Mouse (Mus musculus) gastrocnemius, adult 8-10 months (tissue): ENCODE measurements around the gene Traf1. TPM values are rescaled to one million over a fixed set of nuclear protein-coding genes. Genes with fewer than 3 reads are reported as not detected.

Experiments
- DNase-seq, 2 experiments: peaks; one replicate each; pipeline ENCODE4 v3.0.0; 2022; ENCODE audit warnings: low spot score in 2 of 2
- total RNA-seq, 4 experiments: library from RNA; stranded (reverse); gene quantifications; 2 replicates each; pipeline ENCODE4 v1.2.4; 2022

Traf1 gene
- total RNA-seq, 4 experiments from 2014 or later = 0.27 to 1.4 (median 0.58) TPM; not detected in 1

DNA sequence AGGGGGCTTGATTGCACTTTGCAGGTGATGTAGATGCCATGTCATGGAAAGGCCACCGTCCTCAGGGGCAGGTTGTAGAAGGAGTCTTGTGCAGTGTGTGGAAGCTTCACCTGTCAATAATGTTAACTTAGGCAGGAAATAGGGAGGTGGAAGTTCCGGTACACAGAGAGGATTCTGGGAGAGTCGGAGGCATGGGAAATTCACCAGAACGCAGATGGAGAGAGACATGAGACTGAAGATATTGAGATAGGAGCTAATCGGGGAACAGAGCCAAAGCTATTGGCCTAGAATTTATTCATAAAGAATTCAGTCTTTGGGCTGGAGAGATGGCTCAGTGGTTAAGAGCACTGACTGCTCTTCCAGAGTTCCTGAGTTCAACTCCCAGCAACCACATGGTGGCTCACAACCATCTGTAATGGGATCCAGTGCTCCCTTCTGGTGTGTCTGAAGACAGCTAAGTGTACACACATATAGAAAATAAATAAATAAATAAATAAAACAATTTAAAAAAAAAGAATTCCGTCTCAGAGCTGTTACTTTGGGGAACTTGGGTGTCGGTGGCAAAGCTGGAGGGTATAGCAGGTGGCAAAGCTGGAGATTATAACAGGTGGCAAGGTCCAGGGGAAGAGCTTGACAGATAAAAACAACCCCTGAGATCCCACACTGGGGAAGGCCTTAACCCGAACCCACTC, 4.8 kb upstream of the Traf1 start:
- no peak for DNase-seq

DNA sequence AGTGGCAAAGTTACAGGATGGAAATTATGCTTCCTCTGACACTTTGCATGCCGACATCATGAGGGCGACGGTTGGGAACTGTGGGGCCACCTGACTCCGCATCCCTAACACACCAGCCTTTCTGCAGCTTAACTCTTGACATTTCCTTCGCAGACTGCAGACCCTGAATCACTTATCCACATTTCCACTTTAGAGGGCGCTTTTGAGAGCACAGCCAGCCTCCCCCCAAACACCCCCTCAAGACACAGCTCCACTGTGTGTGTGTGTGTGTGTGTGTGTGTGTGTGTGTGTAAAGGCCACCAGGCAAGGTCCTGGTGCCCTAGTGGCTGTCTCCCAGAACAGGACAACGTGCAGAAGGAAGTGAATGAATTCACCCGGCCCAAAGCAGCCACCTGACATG, 4.2 kb upstream of the Traf1 start:
- no peak for DNase-seq

DNA sequence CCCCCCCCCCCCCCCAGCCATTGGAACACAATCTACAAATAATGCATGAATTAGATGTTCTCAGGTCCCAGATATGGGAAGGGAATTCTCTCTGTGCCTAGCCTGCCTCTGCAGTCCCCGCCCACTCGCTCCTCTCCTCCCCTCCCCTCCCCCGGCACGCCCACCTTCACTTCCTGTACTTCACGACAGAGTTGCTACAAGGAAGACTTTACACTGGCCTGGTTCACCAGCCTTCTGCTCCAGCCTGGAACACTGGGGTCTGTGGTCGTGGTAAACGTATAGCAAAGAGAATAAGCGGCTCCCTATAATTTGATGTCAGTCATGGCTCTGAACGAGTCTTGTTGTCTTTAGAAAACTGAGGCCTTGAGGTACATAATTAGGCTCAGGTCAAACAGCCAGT, 3.7 kb upstream of the Traf1 start:
- no peak for DNase-seq

DNA sequence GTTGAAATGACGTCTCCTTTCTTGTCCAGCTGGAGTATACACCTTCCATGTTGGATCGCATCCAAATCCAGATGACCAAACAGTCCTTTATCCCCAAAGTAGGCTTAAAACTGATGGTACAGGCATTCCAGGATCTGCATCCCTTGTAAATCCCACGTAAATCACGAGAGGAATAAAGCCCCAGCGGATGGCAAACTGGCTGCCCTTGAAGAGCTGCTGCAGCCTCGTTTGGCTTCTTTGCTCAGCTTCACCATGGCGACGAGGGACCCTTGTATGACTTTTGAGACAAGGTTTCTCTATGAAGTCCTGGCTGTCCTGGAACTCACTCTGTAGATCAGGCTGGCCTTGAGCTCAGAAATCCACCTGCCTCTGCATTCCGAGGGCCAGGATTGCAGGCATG, 3.1 kb upstream of the Traf1 start:
- no peak for DNase-seq

DNA sequence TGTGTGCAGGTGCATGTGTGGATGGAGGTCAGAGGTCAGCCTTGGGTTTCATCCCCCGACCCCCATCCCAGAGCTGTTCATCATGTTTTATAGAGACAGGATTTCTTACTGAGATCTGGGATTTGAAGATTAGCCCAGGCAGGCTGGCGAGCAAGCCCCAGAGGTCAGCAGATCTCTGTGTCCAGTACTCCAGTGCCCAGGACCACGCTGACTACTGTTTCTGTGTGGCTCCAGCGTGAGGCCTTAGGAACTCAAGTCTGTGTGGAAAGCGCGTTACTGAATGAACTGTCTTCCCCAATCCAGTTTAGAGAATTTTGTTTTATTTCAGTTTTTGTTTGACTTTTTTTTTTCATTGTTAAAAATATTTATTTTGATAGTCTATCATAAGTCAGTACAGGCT, 2.7 kb upstream of the Traf1 start:
- no peak for DNase-seq

DNA sequence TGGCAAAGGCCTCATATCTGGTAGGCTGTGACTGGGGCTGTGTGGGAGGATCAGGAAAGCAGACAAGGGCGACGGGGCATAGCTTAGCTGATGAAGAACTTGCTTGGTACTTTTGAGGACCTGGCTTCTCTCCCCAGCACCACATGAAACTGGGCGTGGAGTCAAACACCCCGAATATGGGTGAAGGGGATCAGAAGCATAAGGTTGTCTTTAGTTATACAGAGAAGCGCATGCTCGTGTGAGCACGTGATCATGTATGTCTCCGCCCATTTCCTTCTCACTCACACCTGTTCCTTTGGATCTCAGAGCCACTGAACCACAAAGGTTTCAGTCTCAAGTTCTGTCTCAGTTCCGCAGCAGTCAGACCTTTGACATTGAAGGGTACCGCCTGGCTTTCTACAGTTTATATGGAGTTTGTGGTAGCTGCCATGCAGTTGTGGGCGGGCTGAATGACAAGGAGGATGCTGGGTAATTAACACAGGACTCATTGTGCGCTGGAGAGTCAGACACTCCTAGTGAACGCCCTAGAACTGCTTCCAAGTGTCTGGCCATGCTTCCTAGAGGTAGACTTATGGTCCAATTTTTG, 1.9 kb upstream of the Traf1 start:
- DNase-seq = no peak

DNA sequence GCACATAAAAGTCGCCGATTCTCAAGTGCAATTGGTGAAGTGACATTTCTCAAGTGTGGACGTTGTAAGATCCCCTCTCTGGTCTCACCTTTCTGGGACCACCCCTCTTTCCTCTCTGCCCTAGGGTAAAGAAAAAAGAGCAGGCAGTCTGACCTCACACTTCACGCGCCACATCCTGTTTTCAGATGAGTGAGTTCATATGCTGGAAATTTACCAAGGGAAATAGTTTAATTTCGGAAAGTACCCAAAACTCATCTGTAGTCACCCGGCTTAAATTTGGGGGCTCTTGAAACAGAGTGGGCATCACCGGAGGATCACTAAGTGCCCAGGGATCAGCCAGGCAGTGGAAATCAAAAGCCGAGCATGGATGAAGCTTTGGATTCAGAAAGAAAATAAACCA, 1.3 kb upstream of the Traf1 start:
- DNase-seq = no peak

DNA sequence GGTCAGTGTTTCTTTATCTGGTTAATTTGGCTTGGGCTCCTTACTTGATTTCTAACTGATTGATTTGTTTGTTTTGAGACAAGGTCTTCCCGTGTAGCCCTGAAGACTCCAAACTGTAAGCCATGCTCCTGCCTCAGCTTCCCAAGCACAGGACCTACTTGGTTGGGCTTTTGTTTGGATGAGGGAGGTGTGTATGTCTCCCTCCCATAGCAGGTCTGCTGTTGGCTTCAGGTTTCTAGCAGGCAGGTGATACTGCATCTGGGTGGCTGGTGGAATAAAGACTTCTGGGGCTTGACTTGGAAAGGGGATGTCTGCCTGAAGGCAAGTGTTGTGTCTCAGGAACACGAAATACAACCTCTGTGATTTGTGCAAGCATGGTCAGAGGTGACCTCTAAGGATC, 639 bp upstream of the Traf1 start:
- DNase-seq = no peak

DNA sequence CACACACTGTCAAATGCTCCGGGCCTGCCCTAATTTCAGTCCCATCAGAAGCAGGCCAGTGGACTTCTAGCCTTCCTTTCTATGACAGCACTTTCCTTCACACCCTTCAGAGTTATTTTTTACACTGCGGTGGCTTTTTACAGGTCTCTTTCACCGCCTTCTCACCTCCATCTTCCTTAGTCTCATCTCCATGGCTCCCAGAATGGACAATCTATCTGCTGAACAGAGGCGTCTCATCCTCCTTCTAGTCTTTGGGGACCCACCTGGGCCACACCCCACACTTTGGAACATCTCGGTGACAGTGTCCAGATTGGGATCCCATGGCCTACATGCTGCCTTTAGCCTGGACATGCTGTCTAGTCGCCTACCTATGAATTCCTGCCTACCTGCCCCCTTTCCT, 606 bp downstream of the Traf1 start:
- no peak for DNase-seq

DNA sequence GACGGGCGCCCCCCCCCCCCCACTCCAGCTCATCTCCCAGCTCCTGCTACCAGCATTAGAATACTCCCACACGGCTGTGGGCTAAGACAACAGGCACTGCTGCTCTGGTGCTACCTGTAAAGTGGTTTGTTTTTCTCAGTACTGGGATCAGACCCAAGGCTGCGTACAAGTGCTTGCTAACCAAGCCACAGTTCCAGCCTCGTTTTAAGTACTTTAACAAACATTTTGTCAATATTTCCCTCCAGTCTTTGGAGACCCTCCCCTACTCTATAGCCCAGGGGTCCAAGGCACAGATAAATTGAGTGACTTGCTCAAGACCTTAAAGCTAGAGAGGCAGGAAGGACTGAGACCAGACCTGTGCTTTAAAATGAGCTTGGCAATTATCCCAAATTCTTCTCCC, 1.1 kb downstream of the Traf1 start:
- DNase-seq = no peak

DNA sequence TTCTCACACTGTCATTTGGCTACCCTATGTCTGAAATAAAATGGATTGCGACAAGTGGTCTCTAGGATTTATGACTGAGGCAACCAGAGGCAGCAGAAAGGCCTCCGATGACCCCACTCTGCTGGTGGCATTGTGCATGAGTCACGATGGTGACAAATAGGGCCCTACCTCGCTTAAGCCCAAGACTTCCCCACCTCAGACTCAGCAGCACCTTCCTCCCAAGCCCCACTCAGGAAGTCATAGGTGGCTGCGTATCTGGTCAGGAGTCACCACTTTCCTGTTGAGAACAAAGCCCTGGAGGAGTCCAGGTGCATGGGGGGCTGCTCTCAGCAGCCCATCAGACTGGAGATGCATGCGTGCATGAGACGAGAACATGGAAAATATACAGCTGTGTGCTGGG, 3.0 kb downstream of the Traf1 start:
- no peak for DNase-seq

DNA sequence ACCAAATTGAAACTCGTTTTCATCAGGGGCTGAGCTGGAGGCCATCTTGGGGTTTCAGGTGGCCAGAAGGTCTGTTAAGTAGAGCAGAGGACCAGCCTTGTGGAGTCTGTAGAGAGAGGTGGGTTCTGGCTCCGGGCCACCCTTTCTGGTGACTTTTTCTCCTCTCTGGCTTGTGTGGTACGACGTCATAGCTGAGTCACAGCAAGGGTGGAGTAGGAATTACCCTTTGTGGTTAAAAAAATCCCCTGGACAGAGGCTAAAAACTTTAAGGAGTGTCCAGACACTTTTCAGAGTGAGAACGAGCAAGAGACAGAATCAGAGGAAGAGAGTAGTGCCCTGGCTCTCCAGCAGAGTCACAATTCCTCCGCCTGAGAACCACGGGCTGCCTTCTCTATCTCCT, 3.5 kb downstream of the Traf1 start:
- no peak for DNase-seq

DNA sequence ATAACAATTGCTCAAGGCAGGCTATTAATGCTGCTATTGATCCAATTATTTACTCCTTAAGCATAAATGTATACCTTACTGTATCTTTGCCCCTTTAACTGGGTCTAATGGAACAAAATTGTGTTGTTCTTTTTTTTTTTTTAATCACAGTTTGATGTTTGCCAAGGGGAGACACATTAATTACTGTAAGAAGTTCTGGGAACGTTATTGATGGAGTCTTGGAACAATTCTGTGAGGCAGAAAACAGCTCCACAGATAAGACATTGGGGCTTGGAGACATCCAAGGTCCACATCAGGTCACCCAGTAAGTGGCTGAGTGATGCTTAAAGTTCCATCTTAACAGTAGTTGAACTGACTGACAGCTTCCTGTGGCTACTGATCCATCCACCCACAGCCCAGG, 4.2 kb downstream of the Traf1 start:
- no peak for DNase-seq

DNA sequence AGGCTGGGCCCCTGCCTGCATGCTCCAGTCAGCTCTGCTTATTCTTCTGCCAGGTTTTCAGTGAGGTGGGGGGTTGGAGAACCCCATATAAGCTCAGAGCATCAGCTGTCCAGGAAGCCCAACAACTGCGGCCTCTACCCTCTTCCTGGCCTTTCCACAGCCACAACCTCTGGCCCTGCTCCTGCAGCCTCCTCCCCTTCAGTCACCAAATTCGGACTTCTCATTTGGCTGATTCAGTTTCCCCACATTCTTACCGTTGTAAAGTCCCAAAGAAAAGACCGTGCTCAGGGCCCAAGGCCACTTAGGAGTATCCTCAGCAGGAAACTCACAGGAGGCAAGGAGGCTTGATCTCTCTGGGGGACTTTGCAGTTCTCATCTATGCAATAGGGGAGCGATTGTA, 4.6 kb downstream of the Traf1 start:
- no peak for DNase-seq

DNA sequence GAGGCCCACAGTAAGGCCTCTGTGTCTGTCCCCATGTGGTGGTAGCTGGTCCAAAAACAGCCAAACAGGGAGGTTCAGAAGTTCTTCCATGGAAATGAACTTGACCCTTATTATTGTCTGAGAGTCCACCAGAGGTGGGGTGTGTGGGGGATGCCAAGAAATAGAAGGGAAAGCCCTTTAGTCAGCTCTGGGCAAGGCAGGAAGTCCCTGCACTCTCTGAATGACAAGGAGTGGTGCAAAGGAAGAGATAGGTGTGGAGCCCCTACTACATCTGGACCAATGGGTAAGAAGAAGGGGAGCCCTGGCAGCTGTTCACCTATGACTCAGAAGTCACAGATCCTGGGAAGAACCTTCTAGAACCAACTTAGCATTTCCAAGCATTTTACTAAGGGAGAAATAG, 7.2 kb downstream of the Traf1 start:
- no peak for DNase-seq

DNA sequence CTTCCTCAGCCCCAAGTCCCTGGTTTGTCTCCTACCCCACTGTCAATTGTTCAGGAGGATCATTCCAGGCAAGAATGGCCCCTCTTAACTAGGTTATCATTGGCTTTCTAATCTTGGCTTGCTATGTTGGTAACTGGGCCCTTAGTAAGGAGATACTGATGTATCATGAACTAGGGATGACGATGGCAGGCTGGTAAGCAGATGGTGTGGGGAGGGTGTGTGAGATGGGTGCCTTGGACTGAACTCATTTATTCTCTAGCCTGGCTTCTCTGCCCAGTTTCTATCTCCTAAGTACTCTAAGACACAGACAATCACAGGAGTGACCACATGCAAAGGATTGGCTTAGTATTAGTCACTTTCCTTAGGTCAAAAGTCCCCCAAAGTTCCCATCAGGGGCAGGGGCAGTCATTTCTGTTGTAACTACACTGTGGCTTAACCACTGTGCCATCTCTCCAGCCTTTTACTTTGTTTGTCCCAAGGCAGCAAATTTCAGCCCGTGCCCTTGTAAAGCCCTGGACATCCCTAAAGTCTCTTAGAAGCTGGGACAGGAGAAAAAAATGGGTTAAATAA, 7.9 kb downstream of the Traf1 start:
- DNase-seq = no peak

DNA sequence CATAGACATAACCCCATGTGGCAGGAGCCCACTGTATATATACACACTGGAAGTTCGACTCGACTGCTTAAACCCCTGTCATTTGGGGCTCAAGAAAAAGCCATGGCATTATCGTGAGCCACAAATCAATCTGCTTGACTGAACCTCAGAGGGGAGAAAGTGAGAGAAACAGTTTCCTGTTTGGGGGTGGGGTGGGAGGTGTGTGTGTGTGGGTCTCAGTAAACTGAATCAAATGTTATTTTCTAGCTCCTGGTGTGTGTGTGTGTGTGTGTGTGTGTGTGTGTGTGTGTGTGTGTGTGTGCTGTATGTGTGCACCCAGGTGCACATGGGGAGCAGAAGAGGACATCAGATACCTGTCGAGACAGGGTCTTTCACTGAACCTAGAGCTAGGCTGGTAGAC, 8.6 kb downstream of the Traf1 start:
- DNase-seq = no peak

DNA sequence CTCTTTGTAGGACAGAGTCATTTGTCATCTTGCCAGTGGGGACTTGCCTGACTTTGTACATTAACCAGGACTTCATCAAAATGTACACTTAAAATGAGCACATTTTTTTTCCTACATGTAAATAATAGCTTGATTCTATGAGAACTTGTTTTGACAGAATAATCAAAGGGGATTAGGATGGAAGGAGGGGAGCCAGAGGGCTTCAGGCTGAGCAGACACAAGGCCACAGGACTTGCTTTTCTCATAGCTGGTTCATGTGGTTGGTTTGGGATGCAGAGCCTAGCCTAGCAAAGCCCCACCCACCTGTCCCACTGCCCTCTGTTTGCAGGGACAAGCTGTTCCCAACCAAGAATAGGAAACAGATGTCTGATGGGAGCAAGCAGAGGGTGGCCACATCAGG, 10.1 kb downstream of the Traf1 start:
- DNase-seq = no peak

DNA sequence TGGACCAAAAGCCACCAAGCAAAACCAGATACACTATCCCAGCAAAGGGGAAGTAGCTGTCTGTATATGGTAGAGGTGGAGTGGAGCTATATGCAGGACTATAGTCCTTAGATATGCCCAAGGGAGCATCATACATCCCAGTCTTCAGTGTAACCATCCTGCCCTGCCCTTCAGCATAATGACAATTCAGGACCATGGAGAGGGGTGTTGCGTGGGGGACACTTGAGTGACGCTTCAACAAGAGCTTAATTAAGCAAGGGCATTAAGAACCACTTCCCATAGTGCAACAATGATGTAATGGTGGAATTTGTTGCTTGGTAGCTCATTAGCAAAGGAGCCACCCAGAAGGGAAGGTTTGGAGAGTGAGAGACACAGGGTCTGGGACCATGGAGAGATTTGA, 12.9 kb downstream of the Traf1 start:
- no peak for DNase-seq

DNA sequence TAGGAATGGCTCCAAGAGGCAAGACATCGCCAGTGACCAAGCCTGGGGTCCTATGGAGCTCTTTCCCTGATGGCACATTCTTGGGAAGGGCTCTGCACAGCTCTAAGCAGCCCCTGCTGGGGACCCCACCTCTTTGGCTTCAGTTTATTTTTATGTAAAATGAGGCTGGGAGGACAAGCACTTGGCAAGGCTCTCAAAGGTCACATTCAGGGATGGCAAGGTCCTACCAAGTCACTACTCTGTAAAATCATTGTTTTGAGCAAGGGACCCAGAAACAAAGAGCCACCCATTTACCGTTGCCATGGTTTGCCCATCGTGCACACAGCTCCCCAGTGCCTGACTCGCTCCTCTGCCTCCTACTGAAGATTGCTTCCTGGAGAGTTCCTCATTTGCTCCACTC, 15.5 kb downstream of the Traf1 start:
- DNase-seq = no peak

DNA sequence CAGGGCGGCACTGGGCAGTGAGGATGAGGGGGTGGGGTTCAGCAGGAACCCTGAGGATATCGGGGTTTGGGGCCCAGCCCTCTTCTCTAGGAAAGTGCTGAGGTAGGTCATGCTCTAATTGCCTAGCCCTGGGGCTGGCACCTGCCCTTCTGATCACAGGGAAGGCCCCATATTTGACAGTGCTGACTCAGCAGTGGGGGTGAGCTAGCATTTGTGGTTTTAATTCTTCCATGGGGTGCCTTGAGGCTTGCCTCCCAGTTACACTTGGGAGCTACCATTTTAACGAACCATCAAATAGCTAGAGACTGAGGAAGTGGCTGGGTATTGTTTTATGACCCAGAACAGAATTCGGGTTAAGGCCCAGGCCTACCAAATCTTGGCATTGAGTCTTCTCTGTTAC, 16.0 kb downstream of the Traf1 start:
- DNase-seq = no peak

DNA sequence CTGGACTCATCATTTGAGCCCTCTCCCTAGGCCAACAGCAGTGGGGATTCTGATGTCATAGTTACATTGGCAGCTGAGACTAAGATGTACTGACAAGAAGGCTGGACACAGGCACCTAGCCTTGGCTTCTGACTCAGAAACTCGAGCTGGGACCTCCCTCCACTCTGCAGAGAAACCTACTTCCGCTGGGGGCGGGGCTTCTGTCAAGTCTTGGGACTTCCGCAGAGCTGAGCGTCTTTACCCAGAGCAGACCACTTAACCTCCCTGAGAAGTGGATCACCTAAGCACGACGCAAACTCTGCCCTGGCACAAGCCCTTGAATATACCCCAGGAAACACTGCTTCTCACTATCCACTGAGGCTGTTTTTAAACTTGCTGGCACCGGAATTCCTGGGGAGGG, 16.8 kb downstream of the Traf1 start:
- peak; percentile 17 to 25 for DNase-seq

DNA sequence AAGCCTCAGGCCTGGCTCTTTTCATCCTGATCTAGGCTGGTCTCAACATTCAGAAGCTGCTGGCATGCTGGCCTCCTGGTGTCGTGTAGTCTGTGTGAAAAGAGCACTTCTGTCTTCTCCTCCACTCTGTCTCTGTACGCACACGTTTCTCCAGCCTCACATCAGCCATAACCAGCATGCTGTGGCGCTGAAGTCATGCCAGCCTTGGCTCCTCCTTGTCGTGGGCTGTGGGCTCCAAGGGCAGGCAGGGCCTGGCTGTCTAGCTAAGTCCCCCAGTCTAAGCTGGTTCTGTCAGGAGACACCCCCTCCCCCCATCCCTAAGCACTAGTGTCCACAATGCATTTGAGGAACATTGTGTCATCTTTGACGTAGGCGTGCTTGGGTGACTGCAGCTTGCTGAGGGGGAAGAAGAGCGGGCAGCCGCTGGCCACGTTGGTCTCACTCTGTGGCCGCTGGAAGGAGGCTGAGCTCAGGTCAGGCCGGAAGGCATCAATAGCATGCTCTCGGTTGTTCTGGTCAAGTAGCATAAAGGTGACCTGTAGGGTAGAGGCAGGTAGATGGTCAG, 17.9 kb downstream of the Traf1 start:
- DNase-seq = no peak
